Comparison of ENCODE assay signal across 13 mouse cellular contexts in the genomic region with DNA sequence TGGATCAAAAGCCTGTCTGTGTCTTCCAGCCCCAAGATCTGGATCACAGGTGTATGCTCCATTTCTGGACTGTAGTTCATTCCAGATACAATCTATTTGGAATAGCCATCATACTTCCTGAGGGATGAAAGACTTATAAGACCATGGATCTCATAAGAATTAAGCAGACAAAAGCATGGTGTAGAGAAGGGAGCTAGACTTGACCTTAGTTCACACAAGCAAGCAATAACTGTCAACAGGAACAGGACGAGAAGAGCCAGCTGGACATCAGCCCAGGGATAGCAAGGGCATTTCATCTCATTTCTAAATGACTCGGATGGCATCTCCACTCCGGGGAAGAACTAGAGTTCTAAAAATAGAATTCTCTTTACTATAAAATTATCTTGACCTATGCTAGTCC. TPM values are rescaled to one million over a fixed set of nuclear protein-coding genes. Genes with fewer than 3 reads are reported as not detected.
DNase-seq lines count a peak whose midpoint lies in the region; ATAC-seq and TF ChIP-seq lines count a peak whose summit lies in the region.
"Had no signal": no experiment of that assay in that cellular context is flagged by ENCODE, and none has a peak within 500 bp of the region (broad histone marks: within the 10 kb centered on the region; RNA-seq: fewer than 3 reads in every experiment).

No protein-coding gene starts in this region.

- no peak for TF ChIP-seq EP300 in heart, adult 2 months (IDR thresholded peaks at IDR 0.05; ENCODE audit: insufficient read depth, low read depth, low read length)

- no peaks in the 10 kb centered on the region for H3K27me3 ChIP-seq in heart, adult 2 months (ENCODE audit: control insufficient read depth, insufficient read depth, low read length)
- no peaks in the 10 kb centered on the region for H3K27me3 ChIP-seq in midbrain, postnatal 0 days (ENCODE audit: insufficient read depth, low read length)
- H3K27me3 ChIP-seq in forebrain, embryonic 11.5 days (ENCODE audit: control insufficient read depth, insufficient read depth, low read length), result no peaks in the 10 kb centered on the region
- H3K27me3 ChIP-seq: liver, embryonic 12.5 days had no signal

- H3K27ac ChIP-seq in heart, adult 2 months, result peak overlapping the region; percentile 64
- no peak overlapping the region for H3K27ac ChIP-seq in midbrain, postnatal 0 days (ENCODE audit: low read depth, low read length)
- no peak overlapping the region for H3K27ac ChIP-seq in forebrain, embryonic 11.5 days (ENCODE audit: low read depth, low read length)
- H3K27ac ChIP-seq: forebrain, embryonic 10.5 days; liver, embryonic 12.5 days had no signal

- TF ChIP-seq POLR2A in heart, adult 2 months (IDR thresholded peaks at IDR 0.05; ENCODE audit: insufficient read depth, low read depth, low read length), result no peak

- no peaks in the 10 kb centered on the region; the same call in 1 of the 2 replicates for H3K36me3 ChIP-seq in heart, adult 2 months (ENCODE audit: control insufficient read depth, insufficient read depth, low read length)
- H3K36me3 ChIP-seq in midbrain, postnatal 0 days (ENCODE audit: insufficient read depth, low read length), result no peaks in the 10 kb centered on the region
- no peaks in the 10 kb centered on the region for H3K36me3 ChIP-seq in forebrain, embryonic 11.5 days (ENCODE audit: control insufficient read depth, insufficient read depth, low read length)
- H3K36me3 ChIP-seq: forebrain, embryonic 10.5 days; liver, embryonic 12.5 days had no signal

- no peaks in the 10 kb centered on the region for H3K9me3 ChIP-seq in midbrain, postnatal 0 days (ENCODE audit: low read length)
- no peaks in the 10 kb centered on the region for H3K9me3 ChIP-seq in forebrain, embryonic 11.5 days (ENCODE audit: control insufficient read depth, low read length)
- H3K9me3 ChIP-seq: forebrain, embryonic 10.5 days had no signal

- intact Hi-C loops in heart, adult 2 months (cut with DNase I), result loop anchor here (10.0 kb wide), 1 partner anchor 148 kb away; no protein-coding TSS in a partner anchor
- intact Hi-C loops in heart, postnatal 25 days (cut with DNase I), result no loop called here

- DNase-seq in heart, adult 2 months, result peak in 1 of 2 experiments; percentile 71
- DNase-seq in heart, postnatal 25 days (ENCODE audit: low spot score), result no peak
- DNase-seq in Muller cell, postnatal 12 days (ENCODE audit: inconsistent ontology term), result peak; percentile 22
- DNase-seq in adrenal gland, postnatal 25 days, result peak; percentile 50
- DNase-seq in gastrocnemius, postnatal 10 days, result peak; percentile 15
- no peak for DNase-seq in midbrain, postnatal 0 days (ENCODE audit: low spot score)
- DNase-seq in forebrain, embryonic 11.5 days (ENCODE audit: low spot score), result no peak
- DNase-seq in retina, postnatal 1 day, result no peak
- DNase-seq: thymus, postnatal 25 days had no signal

- H3K4me1 ChIP-seq in heart, adult 2 months (ENCODE audit: control insufficient read depth, insufficient read depth, low read length), result no peaks in the 10 kb centered on the region; the same call in 1 of the 2 replicates
- H3K4me1 ChIP-seq in midbrain, postnatal 0 days (ENCODE audit: insufficient read depth, low read length), result no peaks in the 10 kb centered on the region
- H3K4me1 ChIP-seq in forebrain, embryonic 11.5 days (replicated peaks; ENCODE audit: control insufficient read depth, insufficient read depth, low read length), result no peaks in the 10 kb centered on the region
- H3K4me1 ChIP-seq: forebrain, embryonic 10.5 days; liver, embryonic 12.5 days had no signal

- no peak overlapping the region for H3K4me2 ChIP-seq in midbrain, postnatal 0 days (ENCODE audit: low read depth, low read length, poor library complexity, severe bottlenecking)
- no peak overlapping the region for H3K4me2 ChIP-seq in forebrain, embryonic 11.5 days (ENCODE audit: low read depth, low read length, severe bottlenecking)
- H3K4me2 ChIP-seq: liver, embryonic 12.5 days had no signal

- H3K79me2 ChIP-seq in heart, adult 2 months (replicated peaks; ENCODE audit: control insufficient read depth, insufficient read depth, low read length), result no peaks in the 10 kb centered on the region

- WGBS in heart, adult 2 months, result 18% methylated on average over 3 of the region's 3 CpGs
- WGBS in midbrain, postnatal 0 days, result 71% methylated on average over 3 of the region's 3 CpGs
- 83% methylated on average over 3 of the region's 3 CpGs for WGBS in forebrain, embryonic 11.5 days

- ATAC-seq in midbrain, postnatal 0 days (ENCODE audit: low FRiP score), result no peak
- ATAC-seq in forebrain, embryonic 11.5 days (replicated peaks; ENCODE audit: low FRiP score), result no peak
- ATAC-seq: liver, embryonic 12.5 days had no signal

- no peak overlapping the region for H3K4me3 ChIP-seq in heart, adult 2 months
- H3K4me3 ChIP-seq in midbrain, postnatal 0 days (ENCODE audit: low read depth, low read length), result no peak overlapping the region
- H3K4me3 ChIP-seq in forebrain, embryonic 11.5 days (ENCODE audit: low read depth, low read length), result no peak overlapping the region
- H3K4me3 ChIP-seq: forebrain, embryonic 10.5 days; liver, embryonic 12.5 days had no signal

- no peak for TF ChIP-seq CTCF in heart, adult 2 months (IDR thresholded peaks at IDR 0.05)
- TF ChIP-seq CTCF in midbrain, postnatal 0 days (IDR thresholded peaks at IDR 0.05), result no peak

- no peak overlapping the region for H3K9ac ChIP-seq in heart, adult 2 months (ENCODE audit: low read depth, low read length)
- no peak overlapping the region for H3K9ac ChIP-seq in midbrain, postnatal 0 days (replicated peaks; ENCODE audit: low read length, poor library complexity, severe bottlenecking)
- no peak overlapping the region for H3K9ac ChIP-seq in forebrain, embryonic 11.5 days (ENCODE audit: low read length)
- H3K9ac ChIP-seq: liver, embryonic 12.5 days had no signal

RNA-seq across cellular contexts. Expression of gene Krtap11-1, which starts 46.3 kb away (rescaled TPM):
- not detected for total RNA-seq in heart, adult 2 months (2021)
- not detected in 2 replicates for polyA plus RNA-seq in heart, adult 2 months (2012; rRNA removed)
- not detected for total RNA-seq in heart, postnatal 25 days (2021)
- not detected in 2 replicates for total RNA-seq in adrenal gland, postnatal 25 days (2021)
- not detected for total RNA-seq in gastrocnemius, postnatal 10 days (2021)
- total RNA-seq in midbrain, postnatal 0 days (2014; rRNA removed), result not detected in 2 replicates
- polyA plus RNA-seq in midbrain, postnatal 0 days (2015; fragmentation: Nextera tagmentation; extraction: Ambion mirVana), result not detected in 2 replicates
- not detected in 2 replicates for polyA plus RNA-seq in forebrain, embryonic 11.5 days (2014; fragmentation: Nextera tagmentation; extraction: Ambion mirVana)
- polyA plus RNA-seq: forebrain, embryonic 10.5 days; heart, embryonic 14.5 days; intestine, embryonic 14.5 days; liver, embryonic 12.5 days had no signal

Comparison
In these comparisons a context has a peak if more than half of its experiments do, and no peak if none do; other contexts are left out.
1. DNase-seq: peak in Muller cell, postnatal 12 days (single experiment), adrenal gland, postnatal 25 days (single experiment) and gastrocnemius, postnatal 10 days (single experiment); none in heart, postnatal 25 days (single experiment), midbrain, postnatal 0 days (single experiment), forebrain, embryonic 11.5 days (single experiment) and retina, postnatal 1 day (single experiment).